Mouse (Mus musculus) embryonic facial prominence, embryonic 12.5 days (tissue): ENCODE results near the gene Plekhg3. TPM values are rescaled to one million over a fixed set of nuclear protein-coding genes. Genes with fewer than 3 reads are reported as not detected.

Experiments
- ATAC-seq: fragments of 200-750 bp; cut with Nextera tagmentation; 2 replicates; pipeline ENCODE4 v1.8.0; 2017; ENCODE audit not compliant: insufficient number of reproducible peaks, insufficient read depth, low FRiP score, low TSS enrichment
- H3K27ac ChIP-seq: fragments of 300-500 bp; sonication (generic); 2 replicates; pipeline ENCODE4 v1.5.1; 2016; ENCODE audit warnings: mild to moderate bottlenecking
- H3K27me3 ChIP-seq: fragments of 300-500 bp; sonication (generic); 2 replicates; pipeline ENCODE4 v1.6.1; 2016; ENCODE audit warnings: mild to moderate bottlenecking, moderate library complexity
- H3K36me3 ChIP-seq: fragments of 300-500 bp; sonication (generic); 2 replicates; pipeline ENCODE4 v1.6.1; 2016; ENCODE audit warnings: mild to moderate bottlenecking
- H3K4me1 ChIP-seq: fragments of 300-500 bp; sonication (generic); 2 replicates; pipeline ENCODE4 v1.6.1; 2016
- H3K4me2 ChIP-seq: fragments of 300-500 bp; sonication (generic); replicated peaks from 2 replicates; pipeline ENCODE4 v1.6.1; 2016; ENCODE audit warnings: mild to moderate bottlenecking, moderate library complexity
- H3K4me3 ChIP-seq: fragments of 300-500 bp; sonication (generic); 2 replicates; pipeline ENCODE4 v1.5.1; 2016; ENCODE audit warnings: mild to moderate bottlenecking
- H3K9ac ChIP-seq: fragments of 300-500 bp; sonication (generic); 2 replicates; pipeline ENCODE4 v1.6.1; 2016; ENCODE audit warnings: mild to moderate bottlenecking, moderate library complexity
- H3K9me3 ChIP-seq: fragments of 300-500 bp; sonication (generic); 2 replicates; pipeline ENCODE4 v1.6.1; 2016; ENCODE audit warnings: mild to moderate bottlenecking, moderate library complexity
- whole genome bisulfite sequencing: fragments of 180-500 bp; shearing (Covaris S2); methylation state at CpG from one replicate; pipeline ENCODE4 v1.1.7; 2016; 5-methylcytosine and 5-hydroxymethylcytosine counted together
- polyA plus RNA-seq: library from polyadenylated mRNA; unstranded; fragments of >200 nt; fragmentation: Nextera tagmentation; extraction: Ambion mirVana; gene quantifications from 2 replicates; pipeline ENCODE4 v1.2.1, GENCODE M21; 2016

Gene Plekhg3
- polyA plus RNA-seq, 1 experiment from 2014 or later: 4.5 TPM

GRCm38 (mm10) chr12:76573381-76573780, 42.7 kb downstream of the Plekhg3 start:
- 90% methylated on average over 6 of the region's 6 CpGs for WGBS
- Histone ChIP-seq H3K27me3 (no peaks in the 10 kb centered on the region), H3K4me1 (peaks cover 6% of the 10 kb centered on the region; the same call in 1 of the 2 replicates), H3K36me3 (peaks cover 12% of the 10 kb centered on the region; the same call in 1 of the 2 replicates), H3K27ac (no peak overlapping the region), H3K4me2 (no peak overlapping the region), H3K9ac (no peak overlapping the region), H3K9me3 (no peaks in the 10 kb centered on the region), H3K4me3 (no peak overlapping the region)
- no peak for ATAC-seq

DNA sequence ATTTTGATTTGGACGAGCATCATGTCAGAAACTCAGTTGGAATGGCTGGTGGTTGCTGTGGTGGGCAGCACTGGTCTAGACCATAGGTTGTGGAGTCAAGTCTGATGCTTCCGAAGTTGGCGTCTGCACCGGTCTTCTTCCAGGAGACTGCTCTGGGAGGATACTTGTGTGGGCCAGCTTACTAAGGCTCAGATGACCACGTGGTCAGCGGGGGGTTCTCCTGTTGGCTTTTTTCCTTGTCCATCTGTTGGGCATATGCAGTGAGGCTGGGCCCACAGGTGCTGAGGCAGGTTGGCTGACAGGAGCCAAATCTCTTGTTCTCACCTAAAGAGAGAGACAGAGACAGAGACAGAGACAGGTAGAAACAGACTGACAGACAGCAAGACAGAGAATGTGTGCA, 44.1 kb downstream of the Plekhg3 start:
- H3K9ac ChIP-seq: no peak overlapping the region
- H3K27ac ChIP-seq: no peak overlapping the region
- H3K27me3 ChIP-seq: no peaks in the 10 kb centered on the region
- H3K36me3 ChIP-seq: peaks cover 12% of the 10 kb centered on the region; the same call in 1 of the 2 replicates
- 90% methylated on average over 6 of the region's 6 CpGs for WGBS
- H3K4me1 ChIP-seq: peaks cover 6% of the 10 kb centered on the region; the same call in 1 of the 2 replicates
- H3K4me2 ChIP-seq: no peak overlapping the region
- ATAC-seq: no peak
- H3K9me3 ChIP-seq: no peaks in the 10 kb centered on the region
- H3K4me3 ChIP-seq: no peak overlapping the region

- H3K27ac ChIP-seq: no peak overlapping the region
- H3K27me3 ChIP-seq: no peaks in the 10 kb centered on the region
- peaks cover 12% of the 10 kb centered on the region; the same call in 1 of the 2 replicates for H3K36me3 ChIP-seq
- ATAC-seq: no peak
- H3K4me2 ChIP-seq: no peak overlapping the region
- no peak overlapping the region for H3K9ac ChIP-seq
- H3K4me1 ChIP-seq: no peaks in the 10 kb centered on the region
- no peak overlapping the region for H3K4me3 ChIP-seq
- no peaks in the 10 kb centered on the region for H3K9me3 ChIP-seq
- 86% methylated on average over 9 of the region's 9 CpGs for WGBS
Measured at GRCm38 (mm10) chr12:76576061-76576460, 45.4 kb downstream of the Plekhg3 start.

GRCm38 (mm10) chr12:76576806-76577205, 46.1 kb downstream of the Plekhg3 start:
- Histone ChIP-seq H3K9me3 (no peaks in the 10 kb centered on the region), H3K27me3 (no peaks in the 10 kb centered on the region), H3K9ac (no peak overlapping the region), H3K4me1 (no peaks in the 10 kb centered on the region), H3K27ac (no peak overlapping the region), H3K4me3 (no peak overlapping the region), H3K36me3 (peaks cover 12% of the 10 kb centered on the region; the same call in 1 of the 2 replicates), H3K4me2 (no peak overlapping the region)
- no peak for ATAC-seq
- 94% methylated on average over 8 of the region's 8 CpGs for WGBS

- 93% methylated on average over 16 of the region's 16 CpGs for WGBS
- Histone ChIP-seq H3K4me3 (no peak overlapping the region), H3K27me3 (no peaks in the 10 kb centered on the region), H3K9me3 (no peaks in the 10 kb centered on the region), H3K9ac (no peak overlapping the region), H3K36me3 (peaks cover 12% of the 10 kb centered on the region; the same call in 1 of the 2 replicates), H3K27ac (no peak overlapping the region), H3K4me1 (peaks cover 3% of the 10 kb centered on the region), H3K4me2 (no peak overlapping the region)
- ATAC-seq: no peak
Measured at GRCm38 (mm10) chr12:76577858-76578257, 47.2 kb downstream of the Plekhg3 start.

DNA sequence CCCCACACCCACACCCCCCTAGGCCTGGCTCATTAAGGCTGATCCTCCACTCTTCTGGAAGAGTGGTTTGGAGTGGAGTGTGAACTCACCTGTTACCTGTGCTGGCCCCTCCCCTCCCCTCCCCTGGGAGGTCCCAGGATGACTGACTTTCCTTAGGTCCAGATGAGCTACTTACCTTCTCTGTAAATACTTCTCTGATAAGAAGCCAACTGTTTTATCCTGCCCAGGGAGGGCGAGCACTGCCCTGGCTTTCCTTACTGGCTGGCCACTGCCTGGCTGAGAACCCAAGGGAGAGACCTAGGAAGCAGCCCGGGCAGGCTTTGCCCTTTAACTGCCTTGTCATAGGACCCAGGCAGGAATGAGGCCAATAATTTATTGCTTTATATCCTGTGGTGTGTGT, 47.8 kb downstream of the Plekhg3 start:
- H3K27me3 ChIP-seq: no peaks in the 10 kb centered on the region
- no peak overlapping the region for H3K4me3 ChIP-seq
- no peak overlapping the region for H3K4me2 ChIP-seq
- no peak for ATAC-seq
- no peak overlapping the region for H3K27ac ChIP-seq
- H3K9me3 ChIP-seq: no peaks in the 10 kb centered on the region
- H3K36me3 ChIP-seq: peaks cover 12% of the 10 kb centered on the region; the same call in 1 of the 2 replicates
- WGBS: 92% methylated on average over 2 of the region's 2 CpGs
- H3K4me1 ChIP-seq: peaks cover 7% of the 10 kb centered on the region
- no peak overlapping the region for H3K9ac ChIP-seq

DNA sequence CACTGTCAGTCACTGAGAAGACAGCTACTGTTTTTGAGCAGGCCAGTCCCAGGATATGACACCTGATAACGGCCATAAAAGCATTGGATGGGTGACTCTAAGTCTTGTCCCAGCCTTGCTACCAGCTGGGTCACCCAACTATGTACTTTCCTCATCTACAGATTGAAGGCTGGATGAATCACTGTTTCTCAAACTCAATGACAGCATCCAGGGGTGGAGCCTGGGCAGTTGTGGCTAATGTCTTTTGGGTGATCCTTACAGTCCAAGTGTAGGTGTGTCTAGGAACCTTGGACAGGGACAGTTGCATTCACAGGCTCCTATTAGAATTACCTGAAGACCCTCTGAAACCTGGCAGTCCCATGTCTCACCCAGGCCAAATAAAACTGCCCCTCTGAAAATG, 49.1 kb downstream of the Plekhg3 start:
- no peak overlapping the region for H3K27ac ChIP-seq
- H3K36me3 ChIP-seq: peaks cover 12% of the 10 kb centered on the region; the same call in 1 of the 2 replicates
- H3K4me1 ChIP-seq: peaks cover 7% of the 10 kb centered on the region
- H3K9me3 ChIP-seq: no peaks in the 10 kb centered on the region
- no peaks in the 10 kb centered on the region for H3K27me3 ChIP-seq
- WGBS: 85% methylated on average over 1 of the region's 1 CpGs
- H3K4me3 ChIP-seq: no peak overlapping the region
- no peak for ATAC-seq
- H3K9ac ChIP-seq: no peak overlapping the region
- H3K4me2 ChIP-seq: no peak overlapping the region

GRCm38 (mm10) chr12:76582139-76582538, 51.4 kb downstream of the Plekhg3 start:
- no peak for ATAC-seq
- Histone ChIP-seq H3K4me1 (peaks cover 7% of the 10 kb centered on the region), H3K27ac (no peak overlapping the region)

GRCm38 (mm10) chr12:76582841-76583240, 52.1 kb downstream of the Plekhg3 start:
- H3K36me3 ChIP-seq: no peaks in the 10 kb centered on the region
- H3K4me1 ChIP-seq: peaks cover 7% of the 10 kb centered on the region
- no peak for ATAC-seq
- no peak overlapping the region for H3K4me3 ChIP-seq
- H3K27ac ChIP-seq: no peak overlapping the region
- H3K27me3 ChIP-seq: no peaks in the 10 kb centered on the region
- no peak overlapping the region for H3K9ac ChIP-seq
- no peaks in the 10 kb centered on the region for H3K9me3 ChIP-seq
- no peak overlapping the region for H3K4me2 ChIP-seq
- 22% methylated on average over 6 of the region's 6 CpGs for WGBS

More at GRCm38 (mm10) chr12:76582139-76582538, 51.4 kb downstream of the Plekhg3 start:
- Histone ChIP-seq H3K4me2 (no peak overlapping the region), H3K4me3 (no peak overlapping the region), H3K27me3 (no peaks in the 10 kb centered on the region), H3K9ac (no peak overlapping the region), H3K36me3 (no peaks in the 10 kb centered on the region), H3K9me3 (no peaks in the 10 kb centered on the region)
- WGBS: 79% methylated on average over 3 of the region's 3 CpGs

GRCm38 (mm10) chr12:76583454-76583853, 52.8 kb downstream of the Plekhg3 start:
- WGBS: 90% methylated on average over 7 of the region's 7 CpGs

DNA sequence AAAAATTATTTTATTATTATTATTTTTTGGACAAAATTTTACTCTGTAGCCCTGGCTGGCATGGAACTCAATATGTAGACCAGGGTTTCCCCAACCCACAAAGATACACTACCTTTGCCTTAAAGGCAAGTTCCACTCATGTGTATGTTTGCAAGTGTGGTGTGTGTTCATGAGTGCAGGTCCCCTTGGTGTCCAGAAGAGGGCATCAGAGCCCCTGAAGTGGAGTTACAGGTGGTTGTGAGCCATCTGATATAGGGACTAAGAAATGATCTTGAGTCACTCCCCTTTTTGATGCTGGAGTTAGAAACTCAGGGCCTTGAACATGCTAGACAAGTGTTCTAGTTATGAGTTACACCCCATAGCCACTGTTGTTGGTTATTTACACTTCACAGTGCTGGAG, 54.3 kb downstream of the Plekhg3 start:
- H3K27me3 ChIP-seq: no peaks in the 10 kb centered on the region
- H3K27ac ChIP-seq: no peak overlapping the region
- no peak overlapping the region for H3K9ac ChIP-seq
- H3K36me3 ChIP-seq: no peaks in the 10 kb centered on the region
- H3K4me2 ChIP-seq: no peak overlapping the region
- ATAC-seq: no peak
- H3K4me3 ChIP-seq: no peak overlapping the region
- peaks cover 12% of the 10 kb centered on the region for H3K4me1 ChIP-seq
- H3K9me3 ChIP-seq: no peaks in the 10 kb centered on the region

More at GRCm38 (mm10) chr12:76583454-76583853, 52.8 kb downstream of the Plekhg3 start:
- Histone ChIP-seq H3K9ac (no peak overlapping the region), H3K4me1 (peaks cover 7% of the 10 kb centered on the region), H3K27me3 (no peaks in the 10 kb centered on the region), H3K4me2 (no peak overlapping the region), H3K9me3 (no peaks in the 10 kb centered on the region), H3K36me3 (no peaks in the 10 kb centered on the region), H3K27ac (no peak overlapping the region), H3K4me3 (no peak overlapping the region)
- ATAC-seq: no peak

- Histone ChIP-seq H3K9ac (no peak overlapping the region), H3K36me3 (no peaks in the 10 kb centered on the region), H3K4me3 (no peak overlapping the region), H3K4me1 (peaks cover 12% of the 10 kb centered on the region), H3K4me2 (no peak overlapping the region), H3K27me3 (no peaks in the 10 kb centered on the region), H3K27ac (no peak overlapping the region), H3K9me3 (no peaks in the 10 kb centered on the region)
- 65% methylated on average over 11 of the region's 11 CpGs for WGBS
- ATAC-seq: no peak
Measured at GRCm38 (mm10) chr12:76587357-76587756, 56.7 kb downstream of the Plekhg3 start.
